ENCODE assay signal across 9 mouse cellular contexts in the genomic region with DNA sequence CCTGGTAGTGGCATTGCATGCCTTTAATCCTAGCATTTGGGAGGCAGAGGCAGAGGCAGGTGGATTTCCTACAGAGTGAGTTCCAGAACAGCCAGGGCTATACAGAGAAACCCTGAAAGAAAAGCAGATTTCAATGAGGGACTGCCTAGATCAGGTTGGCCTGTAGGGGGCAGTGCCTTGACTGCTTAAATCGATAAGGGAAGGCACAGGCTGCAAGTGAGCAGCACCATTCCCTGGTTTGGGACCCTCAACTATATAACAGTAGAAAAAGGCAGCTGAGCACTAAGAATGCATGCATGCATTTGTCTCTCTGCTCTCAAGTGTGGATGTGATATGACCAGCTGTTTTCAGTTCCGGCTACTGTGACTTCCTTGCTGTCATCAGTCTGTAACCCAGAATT.
DNase-seq lines count a peak whose midpoint lies in the region; ATAC-seq lines count a peak whose summit lies in the region.
"Had no signal": no experiment of that assay in that cellular context is flagged by ENCODE, and none has a peak within 500 bp of the region (broad histone marks: within the 10 kb centered on the region; RNA-seq: fewer than 3 reads in every experiment).

No protein-coding gene starts in this region.

- no peak overlapping the region for H3K27ac ChIP-seq in kidney, embryonic 14.5 days (ENCODE audit: low read depth, low read length)
- no peak overlapping the region for H3K27ac ChIP-seq in midbrain, embryonic 12.5 days (replicated peaks)
- H3K27ac ChIP-seq: heart, embryonic 15.5 days had no signal

- no peak for DNase-seq in cerebellum, adult 9-11 months
- DNase-seq in ovary, postnatal 36 days (ENCODE audit: low spot score) = peak; percentile 9
- DNase-seq in ovary, postnatal 10 days (ENCODE audit: low spot score) = no peak
- peak; percentile 72 for DNase-seq in embryo, embryonic 10.5 days (ENCODE audit: low spot score)
- peak; percentile 8 for DNase-seq in thymus, postnatal 14 days

- H3K36me3 ChIP-seq in kidney, embryonic 14.5 days (ENCODE audit: control insufficient read depth, insufficient read depth, low read length) = no peaks in the 10 kb centered on the region
- no peaks in the 10 kb centered on the region for H3K36me3 ChIP-seq in midbrain, embryonic 12.5 days
- H3K36me3 ChIP-seq: heart, embryonic 15.5 days had no signal

- ATAC-seq in cerebellum, adult (ENCODE audit: insufficient number of reproducible peaks, low FRiP score, low TSS enrichment) = 0 out of 2 replicates have a peak, but pooled peaks have one; percentile 52
- 0 out of 2 replicates have a peak, but pooled peaks have one; percentile 20 for ATAC-seq in kidney, embryonic 14.5 days (ENCODE audit: low FRiP score, low TSS enrichment)
- ATAC-seq in midbrain, embryonic 12.5 days (ENCODE audit: low FRiP score, low read depth) = peak; percentile 58; the same call in 1 of the 2 replicates

- no peak overlapping the region for H3K4me3 ChIP-seq in kidney, embryonic 14.5 days (ENCODE audit: low read length)
- no peak overlapping the region for H3K4me3 ChIP-seq in midbrain, embryonic 12.5 days
- H3K4me3 ChIP-seq: heart, embryonic 15.5 days had no signal

- no peaks in the 10 kb centered on the region for H3K4me1 ChIP-seq in kidney, embryonic 14.5 days (ENCODE audit: control insufficient read depth, insufficient read depth, low read length)
- H3K4me1 ChIP-seq in midbrain, embryonic 12.5 days = no peaks in the 10 kb centered on the region
- H3K4me1 ChIP-seq: heart, embryonic 15.5 days had no signal

- H3K27me3 ChIP-seq in kidney, embryonic 14.5 days (ENCODE audit: control insufficient read depth, insufficient read depth, low read length) = no peaks in the 10 kb centered on the region
- no peaks in the 10 kb centered on the region for H3K27me3 ChIP-seq in midbrain, embryonic 12.5 days
- H3K27me3 ChIP-seq: heart, embryonic 15.5 days had no signal

- 61% methylated on average over 2 of the region's 2 CpGs for WGBS in kidney, embryonic 14.5 days
- WGBS in midbrain, embryonic 12.5 days = 52% methylated on average over 2 of the region's 2 CpGs

- H3K9me3 ChIP-seq in kidney, embryonic 14.5 days (ENCODE audit: control insufficient read depth, low read length) = no peaks in the 10 kb centered on the region
- H3K9me3 ChIP-seq in midbrain, embryonic 12.5 days = no peaks in the 10 kb centered on the region
- H3K9me3 ChIP-seq: heart, embryonic 15.5 days had no signal

- H3K4me2 ChIP-seq in kidney, embryonic 14.5 days (replicated peaks; ENCODE audit: low read depth, low read length) = no peak overlapping the region
- H3K4me2 ChIP-seq in midbrain, embryonic 12.5 days (replicated peaks) = no peak overlapping the region
- H3K4me2 ChIP-seq: heart, embryonic 15.5 days had no signal

- no peak overlapping the region for H3K9ac ChIP-seq in kidney, embryonic 14.5 days (ENCODE audit: low read depth, low read length)
- H3K9ac ChIP-seq in midbrain, embryonic 12.5 days (replicated peaks) = no peak overlapping the region
- H3K9ac ChIP-seq: heart, embryonic 15.5 days had no signal

Comparison
In these comparisons a context has a peak if more than half of its experiments do, and no peak if none do; other contexts are left out.
1. DNase-seq: peak in ovary, postnatal 36 days (single experiment), embryo, embryonic 10.5 days (single experiment) and thymus, postnatal 14 days (single experiment); none in cerebellum, adult 9-11 months (single experiment) and ovary, postnatal 10 days (single experiment).
2. Peak in every context shown above with its lines, with median percentiles within 50 percentile points of each other: ATAC-seq.